Mouse (Mus musculus) kidney, embryonic 16.5 days (tissue): ENCODE measurements at regions not wholly inside any gene's neighbourhood (a gene's known extent, or its start where the extent isn't known, plus 50 kb on each side); places are given as distances from the start of the nearest gene placed in this dataset.

Experiments
- ATAC-seq: fragments of 200-750 bp; cut with Nextera tagmentation; 2 replicates; pipeline ENCODE4 v1.8.0; 2017; ENCODE audit warnings: moderate TSS enrichment; ENCODE audit not compliant: low FRiP score, low TSS enrichment
- H3K27ac ChIP-seq: fragments of 300-500 bp; sonication (generic); 2 replicates; pipeline ENCODE4 v1.5.1; 2014; ENCODE audit warnings: low read length
- H3K27me3 ChIP-seq: fragments of 300-500 bp; sonication (generic); 2 replicates; pipeline ENCODE4 v1.6.1; 2014; ENCODE audit warnings: low read length, control low read depth, mixed read lengths; ENCODE audit not compliant: insufficient read depth
- H3K36me3 ChIP-seq: fragments of 300-500 bp; sonication (generic); 2 replicates; pipeline ENCODE4 v1.6.1; 2014; ENCODE audit warnings: low read length, control low read depth, mixed read lengths; ENCODE audit not compliant: insufficient read depth
- H3K4me1 ChIP-seq: fragments of 300-500 bp; sonication (generic); 2 replicates; pipeline ENCODE4 v1.6.1; 2014; ENCODE audit warnings: low read length, control low read depth, mixed read lengths; ENCODE audit not compliant: insufficient read depth
- H3K4me2 ChIP-seq: fragments of 300-500 bp; sonication (generic); replicated peaks from 2 replicates; pipeline ENCODE4 v1.6.1; 2014; ENCODE audit warnings: low read depth, low read length
- H3K4me3 ChIP-seq: fragments of 300-500 bp; sonication (generic); 2 replicates; pipeline ENCODE4 v1.5.1; 2014; ENCODE audit warnings: mild to moderate bottlenecking, low read length
- H3K9ac ChIP-seq: fragments of 300-500 bp; sonication (generic); replicated peaks from 2 replicates; pipeline ENCODE4 v1.6.1; 2014; ENCODE audit warnings: low read length
- H3K9me3 ChIP-seq: fragments of 300-500 bp; sonication (generic); 2 replicates; pipeline ENCODE4 v1.6.1; 2016; ENCODE audit warnings: low read length, control low read depth
- WGBS: fragments of 180-500 bp; shearing (Covaris S2); extraction: QIAGEN DNeasy Blood & Tissue Kit; methylation state at CpG from one replicate; pipeline ENCODE4 v1.1.7; 2014; 5-methylcytosine and 5-hydroxymethylcytosine counted together

- Histone ChIP-seq H3K9me3 (no peaks in the 10 kb centered on the region), H3K4me1 (no peaks in the 10 kb centered on the region), H3K4me3 (no peak overlapping the region), H3K9ac (no peak overlapping the region), H3K27ac (no peak overlapping the region), H3K36me3 (no peaks in the 10 kb centered on the region), H3K4me2 (no peak overlapping the region), H3K27me3 (no peaks in the 10 kb centered on the region)
- WGBS: 83% methylated on average over 4 of the region's 4 CpGs
- no peak for ATAC-seq
These were observed 227.4 kb downstream of the Gm11077 start for GRCm38 (mm10) chr6:140956522-140956863.

DNA sequence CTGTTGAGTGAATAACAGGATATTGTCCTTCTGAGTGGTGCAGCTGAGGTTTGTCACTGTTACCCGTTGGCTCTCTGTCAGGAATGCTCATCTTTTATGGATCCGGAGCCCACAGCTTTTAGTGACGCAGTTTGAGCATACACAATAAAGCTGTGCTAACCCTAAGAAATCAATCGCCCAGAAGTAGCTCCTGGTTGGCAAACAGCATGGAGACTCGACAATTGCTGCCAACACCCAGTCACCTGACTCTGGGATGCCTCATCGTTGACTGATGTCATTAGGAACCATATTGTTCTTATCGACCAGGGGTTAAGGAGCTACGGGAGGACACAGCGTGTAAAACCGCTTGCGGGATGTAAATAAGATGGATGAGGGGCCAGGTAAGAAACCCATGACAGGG is 232.9 kb downstream of the Gm11077 start:
- H3K27ac ChIP-seq: no peak overlapping the region
- H3K4me1 ChIP-seq: no peaks in the 10 kb centered on the region
- no peaks in the 10 kb centered on the region for H3K36me3 ChIP-seq
- no peak overlapping the region for H3K9ac ChIP-seq
- no peak overlapping the region for H3K4me3 ChIP-seq
- no peak overlapping the region for H3K4me2 ChIP-seq
- H3K9me3 ChIP-seq: no peaks in the 10 kb centered on the region
- ATAC-seq: no peak
- H3K27me3 ChIP-seq: no peaks in the 10 kb centered on the region
- WGBS: 63% methylated on average over 11 of the region's 11 CpGs

- Histone ChIP-seq H3K36me3 (no peaks in the 10 kb centered on the region), H3K4me2 (no peak overlapping the region), H3K27me3 (no peaks in the 10 kb centered on the region), H3K27ac (no peak overlapping the region), H3K4me1 (no peaks in the 10 kb centered on the region), H3K9me3 (no peaks in the 10 kb centered on the region), H3K9ac (no peak overlapping the region), H3K4me3 (no peak overlapping the region)
- 56% methylated on average over 4 of the region's 4 CpGs for WGBS
- ATAC-seq: no peak
These were observed 233.5 kb downstream of the Gm11077 start for GRCm38 (mm10) chr6:140962563-140962962.

DNA sequence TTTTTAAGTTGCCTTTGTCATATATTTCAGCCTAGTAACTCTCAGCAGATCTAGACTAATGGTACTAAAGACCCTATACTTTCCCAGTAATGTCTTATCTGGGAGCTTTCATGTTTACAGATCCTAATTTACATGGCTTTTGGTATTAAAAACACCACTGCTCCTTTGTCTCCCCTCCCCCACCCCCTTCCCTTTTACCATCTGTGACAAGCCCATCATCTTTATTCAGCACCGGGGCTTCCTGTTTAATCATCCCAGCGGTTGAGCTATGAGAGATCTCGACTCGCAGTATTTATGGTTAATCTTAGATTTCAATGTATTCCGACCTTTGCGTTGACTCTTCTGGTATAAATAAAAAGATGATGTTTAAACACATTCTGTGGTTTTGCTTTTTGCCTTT is 244.6 kb downstream of the Gm11077 start:
- H3K36me3 ChIP-seq: no peaks in the 10 kb centered on the region
- H3K9ac ChIP-seq: no peak overlapping the region
- WGBS: 72% methylated on average over 6 of the region's 6 CpGs
- H3K4me1 ChIP-seq: no peaks in the 10 kb centered on the region
- H3K4me3 ChIP-seq: no peak overlapping the region
- no peaks in the 10 kb centered on the region for H3K27me3 ChIP-seq
- ATAC-seq: no peak
- H3K4me2 ChIP-seq: no peak overlapping the region
- H3K27ac ChIP-seq: no peak overlapping the region
- H3K9me3 ChIP-seq: peaks cover 7% of the 10 kb centered on the region; the same call in 1 of the 2 replicates

- H3K4me1 ChIP-seq: no peaks in the 10 kb centered on the region
- no peak overlapping the region for H3K4me3 ChIP-seq
- no peak overlapping the region for H3K9ac ChIP-seq
- H3K27ac ChIP-seq: no peak overlapping the region
- H3K36me3 ChIP-seq: no peaks in the 10 kb centered on the region
- no peak for ATAC-seq
- peaks cover 6% of the 10 kb centered on the region; the same call in 1 of the 2 replicates for H3K9me3 ChIP-seq
- H3K4me2 ChIP-seq: no peak overlapping the region
- H3K27me3 ChIP-seq: no peaks in the 10 kb centered on the region
- WGBS: 72% methylated on average over 5 of the region's 5 CpGs
These were observed 247.9 kb downstream of the Gm11077 start for GRCm38 (mm10) chr6:140976989-140977388.

GRCm38 (mm10) chr6:140983610-140984009 is 254.5 kb downstream of the Gm11077 start:
- ATAC-seq: no peak
- 93% methylated on average over 8 of the region's 8 CpGs for WGBS

GRCm38 (mm10) chr6:140984249-140984648 is 255.2 kb downstream of the Gm11077 start:
- no peaks in the 10 kb centered on the region for H3K36me3 ChIP-seq
- WGBS: 95% methylated on average over 7 of the region's 7 CpGs
- no peaks in the 10 kb centered on the region for H3K4me1 ChIP-seq
- no peak overlapping the region for H3K4me3 ChIP-seq
- H3K9ac ChIP-seq: no peak overlapping the region
- H3K4me2 ChIP-seq: no peak overlapping the region
- no peak for ATAC-seq
- H3K9me3 ChIP-seq: 0 out of 2 replicates have a peak, but pooled peaks cover 2% of the 10 kb centered on the region
- no peak overlapping the region for H3K27ac ChIP-seq
- no peaks in the 10 kb centered on the region for H3K27me3 ChIP-seq

More at GRCm38 (mm10) chr6:140983610-140984009, 254.5 kb downstream of the Gm11077 start:
- no peak overlapping the region for H3K4me2 ChIP-seq
- H3K27me3 ChIP-seq: no peaks in the 10 kb centered on the region
- no peaks in the 10 kb centered on the region for H3K36me3 ChIP-seq
- no peak overlapping the region for H3K4me3 ChIP-seq
- H3K27ac ChIP-seq: no peak overlapping the region
- H3K4me1 ChIP-seq: no peaks in the 10 kb centered on the region
- H3K9ac ChIP-seq: no peak overlapping the region
- 0 out of 2 replicates have a peak, but pooled peaks cover 2% of the 10 kb centered on the region for H3K9me3 ChIP-seq

DNA sequence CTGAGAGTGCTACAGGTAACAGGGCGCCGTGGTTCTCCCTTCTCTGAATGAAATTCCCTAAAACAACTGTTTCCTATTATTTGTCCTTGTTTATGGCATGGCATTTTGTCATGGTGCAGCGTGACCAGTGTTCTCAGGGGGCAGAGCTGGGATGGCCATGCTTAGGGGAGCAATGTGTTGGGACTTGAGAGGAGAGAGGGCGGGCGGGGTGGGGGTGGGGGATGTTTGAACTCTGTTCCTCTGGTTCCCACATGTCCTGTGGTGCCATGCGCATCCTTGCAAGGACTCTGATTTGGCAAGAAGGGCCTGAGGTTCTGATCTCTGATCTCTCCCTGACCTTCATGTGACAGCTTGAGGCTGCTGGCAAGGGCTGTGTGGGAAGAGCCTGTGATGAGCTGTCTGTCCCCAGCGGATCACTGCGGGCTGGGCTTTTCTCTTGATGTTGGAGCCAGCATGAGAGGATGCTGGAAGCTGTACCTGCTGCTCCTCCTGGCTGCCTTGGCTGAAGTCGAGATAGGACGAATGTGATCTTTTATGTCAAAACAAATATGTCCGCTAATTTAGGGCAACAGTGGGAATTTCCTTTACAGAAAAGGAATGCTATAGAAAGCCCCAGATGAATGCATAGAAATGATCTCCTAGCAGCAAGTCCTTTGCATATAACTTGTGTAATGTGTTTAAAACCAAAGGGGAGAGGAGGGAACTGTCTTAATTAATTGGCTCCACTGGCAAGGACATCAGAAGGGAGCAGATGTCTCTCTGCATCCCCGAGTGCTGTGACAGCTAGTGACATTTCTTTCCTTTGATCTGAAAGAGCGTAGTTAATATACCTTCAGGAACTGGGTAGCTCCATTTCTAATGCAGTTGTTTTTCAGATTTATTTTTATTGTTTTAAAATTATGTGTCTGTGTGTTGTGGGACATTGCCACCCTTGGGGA is 255.2 kb upstream of the Pde3a start:
- WGBS: 70% methylated on average over 13 of the region's 13 CpGs
- Histone ChIP-seq H3K27me3 (no peaks in the 10 kb centered on the region), H3K9ac (no peak overlapping the region), H3K36me3 (no peaks in the 10 kb centered on the region), H3K27ac (no peak overlapping the region), H3K4me3 (no peak overlapping the region), H3K4me2 (no peak overlapping the region), H3K9me3 (peaks cover 10% of the 10 kb centered on the region; the same call in 1 of the 2 replicates), H3K4me1 (no peaks in the 10 kb centered on the region)
- no peak for ATAC-seq

DNA sequence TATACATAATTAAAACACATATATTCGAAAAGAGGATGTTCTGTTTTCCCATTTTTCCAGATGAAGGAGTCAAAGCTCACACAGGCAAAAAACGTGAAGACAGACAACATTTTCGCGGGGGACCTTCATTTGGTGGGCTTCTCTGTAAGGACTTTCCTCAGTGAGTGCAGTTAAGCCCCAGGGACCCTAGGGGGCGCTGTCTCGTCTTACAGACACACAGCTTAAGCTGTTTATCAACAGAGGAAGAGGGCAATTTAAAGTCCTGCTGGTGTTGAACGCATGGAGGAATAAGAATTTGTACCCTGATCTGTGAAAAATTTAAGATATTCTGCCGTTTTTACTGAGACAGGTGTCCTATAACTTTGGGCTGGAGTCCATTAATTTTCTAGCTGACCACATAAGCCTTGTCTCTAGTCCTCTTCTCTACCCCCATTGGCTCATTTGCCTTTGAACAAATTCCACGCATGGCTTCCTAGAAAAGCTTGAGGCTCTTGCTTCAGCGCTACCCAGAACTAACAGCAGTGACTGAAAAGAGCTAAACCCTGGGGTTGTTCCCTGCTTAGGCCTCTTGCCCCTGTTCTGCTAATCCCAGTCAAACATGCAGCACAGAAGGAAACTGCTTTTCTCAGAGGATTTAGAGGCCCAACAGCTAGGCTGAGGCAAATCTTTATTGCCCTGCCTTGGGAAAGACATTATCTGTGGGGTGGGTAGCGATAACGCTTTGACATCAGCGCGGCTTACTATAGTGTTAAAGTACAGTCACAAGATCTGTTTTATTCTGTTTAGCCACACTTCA is 253.5 kb upstream of the Pde3a start:
- no peak overlapping the region for H3K4me3 ChIP-seq
- H3K4me2 ChIP-seq: no peak overlapping the region
- H3K27ac ChIP-seq: no peak overlapping the region
- H3K4me1 ChIP-seq: no peaks in the 10 kb centered on the region
- H3K9me3 ChIP-seq: peaks cover 10% of the 10 kb centered on the region; the same call in 1 of the 2 replicates
- no peak overlapping the region for H3K9ac ChIP-seq
- ATAC-seq: no peak
- WGBS: 77% methylated on average over 14 of the region's 14 CpGs
- H3K27me3 ChIP-seq: no peaks in the 10 kb centered on the region
- H3K36me3 ChIP-seq: no peaks in the 10 kb centered on the region
